23 mouse cellular contexts compared by ENCODE assay signal in the genomic region with DNA sequence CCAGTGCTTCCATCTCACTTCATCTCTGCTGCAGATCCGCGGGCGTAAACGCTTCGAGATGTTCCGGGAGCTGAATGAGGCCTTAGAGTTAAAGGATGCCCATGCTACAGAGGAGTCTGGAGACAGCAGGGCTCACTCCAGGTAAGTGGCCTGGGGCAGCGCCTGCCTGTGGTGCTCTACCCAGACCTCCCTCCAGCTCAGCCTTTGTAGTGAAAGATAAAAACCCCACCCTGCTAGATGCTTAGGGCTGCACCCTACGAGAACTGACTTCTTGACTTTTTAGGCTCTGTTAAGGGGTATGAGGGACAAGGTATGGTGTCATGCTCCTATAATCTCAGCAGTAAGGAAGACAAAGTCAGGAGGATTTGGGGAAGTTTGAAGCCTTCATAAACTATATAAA. TPM values are rescaled to one million over a fixed set of nuclear protein-coding genes. Genes with fewer than 3 reads are reported as not detected.
DNase-seq lines count a peak whose midpoint lies in the region; ATAC-seq and TF ChIP-seq lines count a peak whose summit lies in the region.
"Had no signal": no experiment of that assay in that cellular context is flagged by ENCODE, and none has a peak within 500 bp of the region (broad histone marks: within the 10 kb centered on the region; RNA-seq: fewer than 3 reads in every experiment).

No protein-coding gene starts in this region.

- 81% methylated on average over 8 of the region's 8 CpGs for WGBS in liver, embryonic 11.5 days
- 70% methylated on average over 8 of the region's 8 CpGs for WGBS in liver, embryonic 15.5 days (ENCODE audit: insufficient replicate concordance)
- WGBS in midbrain, embryonic 13.5 days: 95% methylated on average over 8 of the region's 8 CpGs
- WGBS in cerebellum, adult 2 months: 94% methylated on average over 8 of the region's 8 CpGs

- TF ChIP-seq POLR2A in cerebellum, adult 2 months (IDR thresholded peaks at IDR 0.05; ENCODE audit: borderline replicate concordance, insufficient read depth, low read length): no peak

- H3K27ac ChIP-seq in layer of hippocampus, adult 2 months: peak overlapping the region; percentile 79
- peak overlapping the region; percentile 33 for H3K27ac ChIP-seq in liver, embryonic 11.5 days (ENCODE audit: low read depth, low read length)
- peak overlapping the region; percentile 88 for H3K27ac ChIP-seq in liver, embryonic 15.5 days (replicated peaks)
- no peak overlapping the region for H3K27ac ChIP-seq in midbrain, embryonic 13.5 days
- H3K27ac ChIP-seq in cerebellum, adult 2 months (ENCODE audit: insufficient read depth, low read length): no peak overlapping the region
- H3K27ac ChIP-seq: embryonic facial prominence, embryonic 13.5 days; forebrain, embryonic 12.5 days; hindbrain, embryonic 10.5 days; hindbrain, embryonic 14.5 days had no signal

- no peaks in the 10 kb centered on the region for H3K9me3 ChIP-seq in liver, embryonic 11.5 days (ENCODE audit: control insufficient read depth, low read length)
- H3K9me3 ChIP-seq in liver, embryonic 15.5 days (replicated peaks): no peaks in the 10 kb centered on the region
- H3K9me3 ChIP-seq in midbrain, embryonic 13.5 days: no peaks in the 10 kb centered on the region
- H3K9me3 ChIP-seq: embryonic facial prominence, embryonic 13.5 days; forebrain, embryonic 12.5 days; heart, embryonic 12.5 days; hindbrain, embryonic 10.5 days had no signal

- H3K9ac ChIP-seq in liver, embryonic 11.5 days (ENCODE audit: low read depth, low read length): no peak overlapping the region
- peak overlapping the region; percentile 14 for H3K9ac ChIP-seq in liver, embryonic 15.5 days
- H3K9ac ChIP-seq in midbrain, embryonic 13.5 days (replicated peaks): no peak overlapping the region
- H3K9ac ChIP-seq: embryonic facial prominence, embryonic 13.5 days; forebrain, embryonic 12.5 days; heart, embryonic 12.5 days; hindbrain, embryonic 14.5 days had no signal

- no peaks in the 10 kb centered on the region for H3K27me3 ChIP-seq in liver, embryonic 11.5 days (replicated peaks; ENCODE audit: control insufficient read depth, insufficient read depth, low read length)
- no peaks in the 10 kb centered on the region for H3K27me3 ChIP-seq in liver, embryonic 15.5 days
- H3K27me3 ChIP-seq in midbrain, embryonic 13.5 days: no peaks in the 10 kb centered on the region
- H3K27me3 ChIP-seq in cerebellum, adult 2 months (ENCODE audit: control insufficient read depth, insufficient read depth, low read length): no peaks in the 10 kb centered on the region
- H3K27me3 ChIP-seq: embryonic facial prominence, embryonic 13.5 days; forebrain, embryonic 12.5 days; heart, embryonic 12.5 days had no signal

- H3K4me3 ChIP-seq in layer of hippocampus, adult 2 months: no peak overlapping the region
- H3K4me3 ChIP-seq in liver, embryonic 11.5 days (ENCODE audit: low read depth, low read length): no peak overlapping the region
- no peak overlapping the region for H3K4me3 ChIP-seq in liver, embryonic 15.5 days (replicated peaks)
- no peak overlapping the region for H3K4me3 ChIP-seq in midbrain, embryonic 13.5 days (replicated peaks)
- H3K4me3 ChIP-seq in cerebellum, adult 2 months (replicated peaks; ENCODE audit: insufficient read depth, low read depth, low read length): no peak overlapping the region
- H3K4me3 ChIP-seq: embryonic facial prominence, embryonic 13.5 days; forebrain, embryonic 12.5 days; heart, embryonic 12.5 days; hindbrain, embryonic 10.5 days had no signal

- peak overlapping the region; percentile 58 for H3K4me2 ChIP-seq in liver, embryonic 11.5 days
- H3K4me2 ChIP-seq in liver, embryonic 15.5 days: peak overlapping the region; percentile 57
- no peak overlapping the region for H3K4me2 ChIP-seq in midbrain, embryonic 13.5 days (replicated peaks)
- H3K4me2 ChIP-seq: embryonic facial prominence, embryonic 13.5 days; forebrain, embryonic 12.5 days; heart, embryonic 12.5 days; hindbrain, embryonic 14.5 days had no signal

- ATAC-seq in liver, embryonic 11.5 days (replicated peaks; ENCODE audit: low FRiP score): peak; percentile 56
- peak; percentile 40; the same call in 1 of the 2 replicates for ATAC-seq in liver, embryonic 15.5 days (ENCODE audit: insufficient read depth)
- no peak for ATAC-seq in midbrain, embryonic 13.5 days
- ATAC-seq: forebrain, embryonic 16.5 days; inflammation-experienced regulatory T-cells, adult 6 months had no signal

- peaks cover 43% of the 10 kb centered on the region for H3K36me3 ChIP-seq in liver, embryonic 11.5 days (ENCODE audit: control insufficient read depth, insufficient read depth, low read length)
- peaks cover 54% of the 10 kb centered on the region for H3K36me3 ChIP-seq in liver, embryonic 15.5 days (replicated peaks)
- peaks cover 67% of the 10 kb centered on the region for H3K36me3 ChIP-seq in midbrain, embryonic 13.5 days

- DNase-seq in layer of hippocampus, adult 2 months (ENCODE audit: low spot score in 2 of 2): no peak
- DNase-seq in layer of hippocampus, postnatal 10 days (ENCODE audit: low spot score in 2 of 2): no peak
- no peak for DNase-seq in liver, embryonic 11.5 days (ENCODE audit: low spot score)
- DNase-seq in embryo, embryonic 10 days (ENCODE audit: low spot score): no peak
- no peak for DNase-seq in cerebellum, adult 2 months
- DNase-seq: adrenal gland, adult 8-10 months; adrenal gland, postnatal 36 days; cerebellum, adult 8-10 months; cerebellum, postnatal 14 days; gastrocnemius, postnatal 14 days had no signal

- TF ChIP-seq CTCF in layer of hippocampus, adult 2 months (conservative IDR thresholded peaks at IDR 0.05): no peak
- no peak for TF ChIP-seq CTCF in cerebellum, adult 2 months (IDR thresholded peaks at IDR 0.05; ENCODE audit: borderline replicate concordance, insufficient read depth, low read depth, low read length)

- peaks cover 52% of the 10 kb centered on the region for H3K4me1 ChIP-seq in liver, embryonic 11.5 days (replicated peaks; ENCODE audit: control insufficient read depth, insufficient read depth, low read length)
- H3K4me1 ChIP-seq in liver, embryonic 15.5 days (replicated peaks): peaks cover 76% of the 10 kb centered on the region
- 0 out of 2 replicates have a peak, but pooled peaks cover 8% of the 10 kb centered on the region for H3K4me1 ChIP-seq in midbrain, embryonic 13.5 days (replicated peaks)
- H3K4me1 ChIP-seq in cerebellum, adult 2 months (ENCODE audit: control insufficient read depth, insufficient read depth, low read length): no peaks in the 10 kb centered on the region; the same call in 1 of the 2 replicates
- H3K4me1 ChIP-seq: embryonic facial prominence, embryonic 13.5 days had no signal

RNA-seq across cellular contexts. Expression of a gene that starts 10.5 kb away (rescaled TPM):
- total RNA-seq in layer of hippocampus, adult 2 months (2021): 10 to 100 TPM; 28.5 to 32.3 TPM
- 10 to 100 TPM; 31.4 to 31.8 TPM for total RNA-seq in layer of hippocampus, postnatal 10 days (2021)
- polyA plus RNA-seq in liver, embryonic 11.5 days (2014; fragmentation: Nextera tagmentation; extraction: Ambion mirVana): 196 and 198 TPM in 2 replicates
- polyA plus RNA-seq in liver, embryonic 15.5 days (2015; fragmentation: Nextera tagmentation; extraction: Ambion mirVana): 62.4 and 63.8 TPM in 2 replicates
- 84.2 and 93.4 TPM in 2 replicates for polyA plus RNA-seq in midbrain, embryonic 13.5 days (2015; fragmentation: Nextera tagmentation; extraction: Ambion mirVana)
- 34.7 and 35.6 TPM in 2 replicates for polyA plus RNA-seq in cerebellum, adult 2 months (2012; rRNA removed)

RNA-seq across cellular contexts. Expression of a gene that starts 10.6 kb away (rescaled TPM):
- total RNA-seq in layer of hippocampus, adult 2 months (2021): 10 to 100 TPM; 12.0 to 14.3 TPM
- 10 to 100 TPM in 1 of 2 experiments, 1 to 10 TPM in 1; 7.7 to 10.6 TPM for total RNA-seq in layer of hippocampus, postnatal 10 days (2021)
- polyA plus RNA-seq in liver, embryonic 11.5 days (2014; fragmentation: Nextera tagmentation; extraction: Ambion mirVana): 33.7 and 39.3 TPM in 2 replicates
- polyA plus RNA-seq in liver, embryonic 15.5 days (2015; fragmentation: Nextera tagmentation; extraction: Ambion mirVana): 15.9 and 16.9 TPM in 2 replicates
- polyA plus RNA-seq in midbrain, embryonic 13.5 days (2015; fragmentation: Nextera tagmentation; extraction: Ambion mirVana): 24.5 and 26.9 TPM in 2 replicates
- polyA plus RNA-seq in cerebellum, adult 2 months (2012; rRNA removed): 18.6 and 18.8 TPM in 2 replicates

RNA-seq across cellular contexts. Expression of a gene that starts 15.1 kb away (rescaled TPM):
- 100 to 1,000 TPM; 391 to 411 TPM for total RNA-seq in layer of hippocampus, adult 2 months (2021)
- total RNA-seq in layer of hippocampus, postnatal 10 days (2021): 100 to 1,000 TPM; 456 to 463 TPM
- 76.2 and 79.5 TPM in 2 replicates for polyA plus RNA-seq in liver, embryonic 11.5 days (2014; fragmentation: Nextera tagmentation; extraction: Ambion mirVana)
- polyA plus RNA-seq in liver, embryonic 15.5 days (2015; fragmentation: Nextera tagmentation; extraction: Ambion mirVana): 14.1 and 14.7 TPM in 2 replicates
- 23.2 and 24.3 TPM in 2 replicates for polyA plus RNA-seq in midbrain, embryonic 13.5 days (2015; fragmentation: Nextera tagmentation; extraction: Ambion mirVana)
- 890 and 950 TPM in 2 replicates for polyA plus RNA-seq in cerebellum, adult 2 months (2012; rRNA removed)

RNA-seq across cellular contexts. Expression of a gene that starts 27.1 kb away (rescaled TPM):
- not detected for total RNA-seq in layer of hippocampus, adult 2 months (2021)
- not detected for total RNA-seq in layer of hippocampus, postnatal 10 days (2021)
- polyA plus RNA-seq in liver, embryonic 11.5 days (2014; fragmentation: Nextera tagmentation; extraction: Ambion mirVana): 42.9 and 43.8 TPM in 2 replicates
- polyA plus RNA-seq in liver, embryonic 15.5 days (2015; fragmentation: Nextera tagmentation; extraction: Ambion mirVana): 26.6 and 27.2 TPM in 2 replicates
- not detected in 2 replicates for polyA plus RNA-seq in midbrain, embryonic 13.5 days (2015; fragmentation: Nextera tagmentation; extraction: Ambion mirVana)
- 0.11 TPM in 2 replicates for polyA plus RNA-seq in cerebellum, adult 2 months (2012; rRNA removed)
- total RNA-seq: adrenal gland, adult 8-10 months; adrenal gland, postnatal 36 days; ES-E14; granulocyte monocyte progenitor cell, adult 5-6 weeks; heart, adult 8-10 months; heart, postnatal 25 days had no signal
- polyA plus RNA-seq: embryonic facial prominence, embryonic 13.5 days; forebrain, embryonic 12.5 days; forebrain, embryonic 16.5 days; hindbrain, embryonic 10.5 days; hindbrain, embryonic 14.5 days had no signal

RNA-seq across cellular contexts. Expression of a gene that starts 30.6 kb away (rescaled TPM):
- total RNA-seq in layer of hippocampus, adult 2 months (2021): 100 to 1,000 TPM; 113 to 116 TPM
- 100 to 1,000 TPM; 203 to 217 TPM for total RNA-seq in layer of hippocampus, postnatal 10 days (2021)
- 1.8 and 2.4 TPM in 2 replicates for polyA plus RNA-seq in liver, embryonic 11.5 days (2014; fragmentation: Nextera tagmentation; extraction: Ambion mirVana)
- polyA plus RNA-seq in liver, embryonic 15.5 days (2015; fragmentation: Nextera tagmentation; extraction: Ambion mirVana): 0.50 and 0.58 TPM in 2 replicates
- 95.0 and 130 TPM in 2 replicates for polyA plus RNA-seq in midbrain, embryonic 13.5 days (2015; fragmentation: Nextera tagmentation; extraction: Ambion mirVana)
- 84.8 and 104 TPM in 2 replicates for polyA plus RNA-seq in cerebellum, adult 2 months (2012; rRNA removed)
- total RNA-seq: granulocyte monocyte progenitor cell, adult 5-6 weeks had no signal

Comparison
In these comparisons a context has a peak if more than half of its experiments do, and no peak if none do; other contexts are left out.
1. H3K27ac ChIP-seq: peak in layer of hippocampus, adult 2 months (single experiment), liver, embryonic 11.5 days (single experiment) and liver, embryonic 15.5 days (single experiment); none in midbrain, embryonic 13.5 days (single experiment) and cerebellum, adult 2 months (single experiment).
2. RNA of a gene that starts 15.1 kb away (polyA plus RNA-seq): 890 to 950 TPM in cerebellum, adult 2 months; 76.2 to 79.5 TPM in liver, embryonic 11.5 days, 23.2 to 24.3 TPM in midbrain, embryonic 13.5 days and 14.1 to 14.7 TPM in liver, embryonic 15.5 days; every median in the first group is over 10 times any median in the second.